Mouse (Mus musculus): ENCODE measurements around the gene Hes3. TPM values are rescaled to one million over a fixed set of nuclear protein-coding genes. Genes with fewer than 3 reads are reported as not detected.

Hes3 gene
- total and polyA plus RNA-seq, 2 experiments from 2014 or later, result 0.57 TPM; not detected in 1

DNA sequence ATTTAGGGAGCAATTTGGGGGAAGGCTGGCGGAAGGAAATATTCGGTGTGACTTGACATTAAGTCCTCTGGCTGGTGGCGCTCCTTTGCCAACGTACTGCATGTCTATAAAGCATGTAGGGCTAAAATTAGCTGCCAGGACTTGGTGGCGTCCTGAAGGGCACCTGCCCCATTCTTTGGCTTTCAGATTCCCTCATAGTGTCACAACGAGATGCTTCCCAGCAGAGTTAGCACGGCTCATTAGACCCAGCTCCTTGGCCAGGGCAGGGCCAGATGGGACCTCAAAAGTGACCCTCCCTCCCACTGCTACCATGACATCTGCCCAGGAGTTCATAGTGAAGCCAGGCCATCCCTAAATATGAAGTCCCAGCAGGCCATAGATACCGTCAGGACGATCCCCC is 20.9 kb downstream of the Hes3 start:
- Histone ChIP-seq H3K4me1 (ENCODE audit: insufficient read depth) (peaks cover 3% of the 10 kb centered on the region; the same call in 1 of the 2 replicates), H3K4me3 (ENCODE audit: low read depth, low read length) (no peak overlapping the region), H3K36me3 (ENCODE audit: insufficient read depth) (peaks cover 4% of the 10 kb centered on the region; the same call in 1 of the 2 replicates), H3K27me3 (ENCODE audit: insufficient read depth, low read length) (peaks cover 5% of the 10 kb centered on the region; the same call in 1 of the 2 replicates), H3K27ac (ENCODE audit: low read depth, low read length) (no peak overlapping the region), H3K4me2 (ENCODE audit: low read depth) (no peak overlapping the region), H3K9me3 (ENCODE audit: low read length) (no peaks in the 10 kb centered on the region), H3K9ac (no peak overlapping the region)
- DNase-seq (no peak), ATAC-seq (no peak)
- 79% methylated on average over 9 of the region's 9 CpGs for WGBS
- no peak for TF ChIP-seq CTCF (IDR thresholded peaks at IDR 0.05; ENCODE audit: low read depth)

DNA sequence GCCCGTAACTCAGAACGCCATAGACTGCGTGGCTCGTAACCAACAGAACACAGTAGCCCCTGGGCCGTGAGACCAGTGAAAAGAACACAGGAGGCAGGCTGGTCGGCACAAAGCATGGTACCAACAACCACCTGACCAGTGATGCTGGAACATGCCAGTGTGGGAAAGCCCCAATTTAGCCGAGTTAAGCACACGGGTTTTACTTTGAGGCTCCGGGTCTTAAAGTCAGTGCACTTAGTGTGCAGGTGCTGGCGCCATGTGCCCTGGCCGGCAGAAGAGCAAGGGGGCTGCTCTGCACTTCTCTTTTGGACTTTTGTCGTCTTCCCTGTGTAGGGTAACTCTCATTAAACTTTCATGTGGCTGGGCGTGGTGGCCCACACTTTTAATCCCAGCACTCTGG is 21.5 kb downstream of the Hes3 start:
- H3K4me1 ChIP-seq (ENCODE audit: insufficient read depth), result peaks cover 3% of the 10 kb centered on the region; the same call in 1 of the 2 replicates
- TF ChIP-seq CTCF (IDR thresholded peaks at IDR 0.05; ENCODE audit: low read depth), result no peak
- H3K4me2 ChIP-seq (ENCODE audit: low read depth), result no peak overlapping the region
- WGBS, result 89% methylated on average over 13 of the region's 13 CpGs
- no peak overlapping the region for H3K4me3 ChIP-seq (ENCODE audit: low read depth, low read length)
- no peak overlapping the region for H3K27ac ChIP-seq (ENCODE audit: low read depth, low read length)
- ATAC-seq (no peak), DNase-seq (no peak)
- no peak overlapping the region for H3K9ac ChIP-seq
- H3K9me3 ChIP-seq (ENCODE audit: low read length), result no peaks in the 10 kb centered on the region
- H3K36me3 ChIP-seq (ENCODE audit: insufficient read depth), result peaks cover 4% of the 10 kb centered on the region; the same call in 1 of the 2 replicates
- H3K27me3 ChIP-seq (ENCODE audit: insufficient read depth, low read length), result peaks cover 1% of the 10 kb centered on the region; the same call in 1 of the 2 replicates

DNA sequence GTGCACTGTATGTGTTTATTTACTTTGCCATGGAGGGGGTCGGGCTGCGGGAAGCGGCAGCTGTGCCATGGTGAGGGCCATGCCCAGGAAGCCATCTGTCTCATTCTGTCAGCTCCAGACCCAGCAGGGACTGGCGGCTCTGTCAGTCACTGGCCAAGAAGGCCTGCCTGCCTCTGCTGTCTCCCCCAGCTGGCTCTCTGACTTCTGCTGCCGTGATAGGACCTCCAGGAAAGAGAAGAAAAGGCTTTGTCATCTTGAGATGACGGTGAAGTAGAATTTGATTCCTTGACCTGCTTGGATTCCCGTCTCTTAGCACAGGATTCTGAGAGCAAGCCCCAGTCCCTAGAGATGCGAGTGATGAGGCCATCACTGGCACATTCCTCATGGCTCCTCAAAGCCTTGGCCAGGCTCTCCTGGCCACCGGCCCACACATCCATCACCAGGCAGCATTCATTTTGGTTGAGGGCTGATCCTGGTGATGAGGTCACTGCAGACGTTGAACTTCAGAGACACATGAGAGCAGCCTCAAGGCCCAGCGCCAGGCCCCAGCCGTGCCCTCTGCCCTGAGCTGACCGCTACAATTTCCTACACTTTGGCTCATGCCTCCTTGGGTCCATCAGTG is 23.6 kb downstream of the Hes3 start:
- TF ChIP-seq CTCF (IDR thresholded peaks at IDR 0.05; ENCODE audit: low read depth), result no peak
- WGBS, result 64% methylated on average over 13 of the region's 13 CpGs
- Histone ChIP-seq H3K27ac (ENCODE audit: low read depth, low read length) (no peak overlapping the region), H3K36me3 (ENCODE audit: insufficient read depth) (peaks cover 7% of the 10 kb centered on the region; the same call in 1 of the 2 replicates), H3K4me1 (ENCODE audit: insufficient read depth) (peaks cover 3% of the 10 kb centered on the region; the same call in 1 of the 2 replicates), H3K4me2 (ENCODE audit: low read depth) (no peak overlapping the region), H3K27me3 (ENCODE audit: insufficient read depth, low read length) (no peaks in the 10 kb centered on the region), H3K9me3 (ENCODE audit: low read length) (no peaks in the 10 kb centered on the region), H3K4me3 (ENCODE audit: low read depth, low read length) (no peak overlapping the region), H3K9ac (no peak overlapping the region)
- ATAC-seq, result peak; percentile 50; the same call in 1 of the 2 replicates
- no peak for DNase-seq

- peak; percentile 65 for DNase-seq
- peaks cover 13% of the 10 kb centered on the region; the same call in 1 of the 2 replicates for H3K36me3 ChIP-seq (ENCODE audit: insufficient read depth)
- no peak overlapping the region for H3K9ac ChIP-seq
- peak; percentile 50; the same call in 1 of the 2 replicates for ATAC-seq
- no peaks in the 10 kb centered on the region for H3K9me3 ChIP-seq (ENCODE audit: low read length)
- peaks cover 3% of the 10 kb centered on the region; the same call in 1 of the 2 replicates for H3K4me1 ChIP-seq (ENCODE audit: insufficient read depth)
- no peak overlapping the region for H3K4me3 ChIP-seq (ENCODE audit: low read depth, low read length)
- WGBS, result 44% methylated on average over 10 of the region's 10 CpGs
- peak overlapping the region; percentile 15; the same call in 1 of the 2 replicates for H3K27ac ChIP-seq (ENCODE audit: low read depth, low read length)
- no peak overlapping the region for H3K4me2 ChIP-seq (ENCODE audit: low read depth)
- H3K27me3 ChIP-seq (ENCODE audit: insufficient read depth, low read length), result no peaks in the 10 kb centered on the region
- no peak for TF ChIP-seq CTCF (IDR thresholded peaks at IDR 0.05; ENCODE audit: low read depth)
These were observed 25.1 kb downstream of the Hes3 start for GRCm38 (mm10) chr4:152266236-152266895.

DNA sequence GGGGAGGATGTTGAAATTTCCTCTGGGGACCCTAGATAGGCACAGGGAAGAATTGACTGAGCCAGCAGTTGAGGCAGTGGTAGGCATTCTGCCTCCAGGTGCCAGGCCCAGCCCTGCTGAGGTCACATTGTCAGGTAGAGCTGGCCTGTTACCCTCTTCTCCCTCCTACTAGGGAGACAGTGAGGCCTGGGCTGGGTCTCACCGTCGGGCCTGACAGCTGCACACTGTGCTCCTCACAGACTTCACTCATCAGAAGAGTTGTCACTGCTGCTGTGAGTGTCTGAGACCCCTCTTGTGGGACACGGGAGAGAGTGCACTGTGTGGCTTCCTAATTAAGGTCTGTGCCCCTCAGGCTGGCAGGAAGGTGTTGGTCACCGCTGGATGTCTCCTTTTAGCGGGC is 25.7 kb downstream of the Hes3 start:
- DNase-seq (no peak), ATAC-seq (peak; percentile 2; the same call in 1 of the 2 replicates)
- Histone ChIP-seq H3K36me3 (ENCODE audit: insufficient read depth) (peaks cover 18% of the 10 kb centered on the region; the same call in 1 of the 2 replicates), H3K9me3 (ENCODE audit: low read length) (no peaks in the 10 kb centered on the region), H3K4me1 (ENCODE audit: insufficient read depth) (peaks cover 3% of the 10 kb centered on the region; the same call in 1 of the 2 replicates), H3K4me3 (ENCODE audit: low read depth, low read length) (no peak overlapping the region), H3K4me2 (ENCODE audit: low read depth) (no peak overlapping the region), H3K27ac (ENCODE audit: low read depth, low read length) (no peak overlapping the region), H3K9ac (no peak overlapping the region), H3K27me3 (ENCODE audit: insufficient read depth, low read length) (no peaks in the 10 kb centered on the region)
- TF ChIP-seq CTCF (IDR thresholded peaks at IDR 0.05; ENCODE audit: low read depth), result no peak
- 40% methylated on average over 5 of the region's 5 CpGs for WGBS

- no peak overlapping the region for H3K4me3 ChIP-seq (ENCODE audit: low read depth, low read length)
- DNase-seq, result no peak
- no peak overlapping the region for H3K27ac ChIP-seq (ENCODE audit: low read depth, low read length)
- TF ChIP-seq CTCF (IDR thresholded peaks at IDR 0.05; ENCODE audit: low read depth), result peak; percentile 43
- no peaks in the 10 kb centered on the region for H3K27me3 ChIP-seq (ENCODE audit: insufficient read depth, low read length)
- H3K36me3 ChIP-seq (ENCODE audit: insufficient read depth), result peaks cover 25% of the 10 kb centered on the region; the same call in 1 of the 2 replicates
- H3K4me1 ChIP-seq (ENCODE audit: insufficient read depth), result peaks cover 3% of the 10 kb centered on the region; the same call in 1 of the 2 replicates
- ATAC-seq, result no peak
- no peaks in the 10 kb centered on the region for H3K9me3 ChIP-seq (ENCODE audit: low read length)
- H3K4me2 ChIP-seq (ENCODE audit: low read depth), result no peak overlapping the region
- 89% methylated on average over 9 of the region's 9 CpGs for WGBS
- no peak overlapping the region for H3K9ac ChIP-seq
These were observed 26.4 kb downstream of the Hes3 start for GRCm38 (mm10) chr4:152264867-152265568.

All from forebrain, postnatal 0 days (tissue).